Mouse (Mus musculus): ENCODE measurements around the gene Nxpe4. TPM values are rescaled to one million over a fixed set of nuclear protein-coding genes. Genes with fewer than 3 reads are reported as not detected.

The Nxpe4 gene
- polyA plus RNA-seq, 1 experiment = 4.7 TPM

DNA sequence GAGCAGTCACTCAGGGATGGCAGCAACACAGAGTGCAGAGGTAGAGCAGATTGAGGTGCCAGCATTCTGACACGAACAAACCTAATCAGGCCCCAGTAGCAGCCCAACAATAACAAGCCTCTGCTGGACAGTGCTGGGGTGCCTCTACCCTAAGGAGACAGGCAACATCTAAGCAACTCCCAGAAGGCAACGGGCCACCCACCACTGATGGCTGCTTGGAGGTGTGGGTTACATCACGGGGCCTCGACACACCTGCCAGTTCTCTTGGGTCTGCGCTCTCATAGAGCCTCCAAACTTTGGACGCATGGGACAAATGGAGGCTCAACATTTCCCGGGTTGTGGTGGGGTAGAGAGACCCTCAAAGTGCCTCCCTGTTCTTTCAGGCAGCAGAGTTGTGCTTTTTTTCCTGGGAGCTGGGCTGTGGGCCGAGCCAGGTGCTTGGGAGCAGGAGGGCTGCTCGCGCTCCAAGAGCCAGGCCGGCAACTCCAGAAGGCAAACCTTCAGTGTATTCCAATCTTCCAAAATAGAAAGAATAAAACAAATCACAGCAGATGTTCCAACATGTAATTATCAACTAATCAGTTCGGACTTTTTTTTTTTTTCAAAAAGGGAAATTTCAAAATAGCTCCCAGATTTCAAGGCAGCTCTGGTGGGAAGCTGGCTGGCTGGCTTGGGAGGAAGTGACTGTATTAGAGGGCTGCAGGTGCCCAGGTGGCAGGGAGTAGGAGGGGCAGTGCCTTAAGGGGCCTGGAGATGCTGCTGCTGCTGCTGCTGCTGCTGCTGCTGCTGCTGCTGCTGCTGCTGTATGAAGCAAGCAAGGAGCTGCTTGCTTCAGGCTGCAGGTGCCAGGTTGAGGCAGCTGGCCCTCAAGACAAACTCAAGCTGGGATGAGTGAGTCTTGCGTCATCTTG is 54.5 kb downstream of the Nxpe4 start:
- no peak for TF ChIP-seq GATA1 (IDR thresholded peaks at IDR 0.05; ENCODE audit: low read length)

DNA sequence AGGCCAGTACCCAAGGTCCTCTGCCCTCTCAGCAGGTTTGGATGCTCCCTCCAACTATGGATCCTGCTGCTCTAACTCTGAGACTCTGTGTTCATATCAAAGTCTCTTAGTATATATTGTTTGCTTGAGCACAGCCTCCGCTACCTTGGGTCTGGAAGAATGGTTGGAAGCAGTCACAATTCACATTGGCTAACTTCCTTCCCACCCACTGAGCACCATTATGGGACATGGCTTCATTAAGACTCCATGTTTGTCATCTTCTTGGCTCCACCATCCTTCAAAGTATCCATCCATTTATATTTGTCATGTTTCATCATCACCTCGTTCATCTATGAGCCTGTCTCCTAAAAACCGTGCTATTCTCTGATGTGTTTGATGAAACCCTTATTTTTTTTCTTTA is 68.9 kb downstream of the Nxpe4 start:
- no peak for TF ChIP-seq GATA1 (IDR thresholded peaks at IDR 0.05; ENCODE audit: low read length)

DNA sequence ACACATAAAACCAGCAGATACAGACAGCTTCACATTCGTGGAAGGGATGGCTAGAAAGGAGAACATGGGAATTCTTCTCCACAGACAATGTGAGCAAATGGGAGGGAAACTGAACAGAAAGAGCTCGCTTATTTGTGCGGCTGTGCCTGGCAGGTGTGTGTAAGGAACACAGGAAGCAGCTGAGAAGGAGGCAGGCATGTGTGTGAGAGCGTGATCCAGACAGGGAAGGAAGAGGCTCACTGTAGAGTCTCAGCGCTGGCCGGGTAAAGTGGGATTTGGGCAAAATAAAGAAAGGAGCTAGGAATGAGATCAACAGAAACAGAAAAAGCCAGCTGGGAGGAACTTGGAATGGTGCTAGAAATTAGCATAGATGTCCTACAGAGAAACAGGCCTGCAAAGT is 74.6 kb downstream of the Nxpe4 start:
- no peak for TF ChIP-seq GATA1 (IDR thresholded peaks at IDR 0.05; ENCODE audit: low read length)

DNA sequence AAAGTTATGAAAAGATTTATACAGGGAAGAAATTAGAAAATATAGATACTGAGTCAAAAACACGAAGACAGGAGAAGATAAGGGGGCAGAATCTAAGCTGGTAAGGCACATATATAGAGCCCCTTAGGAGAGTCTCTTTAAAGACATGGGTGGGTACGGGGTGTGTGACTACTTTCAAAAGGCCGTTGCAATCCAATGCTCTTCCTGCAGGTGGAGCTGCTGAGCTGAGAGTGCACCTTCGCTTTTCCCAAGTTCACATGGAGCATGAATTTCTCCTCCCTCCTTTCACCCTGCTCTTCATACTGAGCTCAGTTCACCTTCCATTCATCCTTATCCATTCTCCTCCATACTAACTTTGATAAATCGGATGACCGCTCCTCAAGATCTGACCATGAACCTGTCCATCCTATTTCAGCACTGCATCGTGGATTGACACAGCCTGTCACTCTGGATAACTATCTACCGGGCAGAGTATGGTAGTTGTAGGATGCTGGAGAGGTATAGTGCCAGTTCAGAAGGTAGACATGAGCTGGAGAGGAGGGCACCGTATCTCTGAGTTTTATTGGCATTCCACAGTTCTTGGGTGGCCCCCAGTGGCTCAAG is 76.4 kb downstream of the Nxpe4 start:
- TF ChIP-seq GATA1 (IDR thresholded peaks at IDR 0.05; ENCODE audit: low read length) = no peak

DNA sequence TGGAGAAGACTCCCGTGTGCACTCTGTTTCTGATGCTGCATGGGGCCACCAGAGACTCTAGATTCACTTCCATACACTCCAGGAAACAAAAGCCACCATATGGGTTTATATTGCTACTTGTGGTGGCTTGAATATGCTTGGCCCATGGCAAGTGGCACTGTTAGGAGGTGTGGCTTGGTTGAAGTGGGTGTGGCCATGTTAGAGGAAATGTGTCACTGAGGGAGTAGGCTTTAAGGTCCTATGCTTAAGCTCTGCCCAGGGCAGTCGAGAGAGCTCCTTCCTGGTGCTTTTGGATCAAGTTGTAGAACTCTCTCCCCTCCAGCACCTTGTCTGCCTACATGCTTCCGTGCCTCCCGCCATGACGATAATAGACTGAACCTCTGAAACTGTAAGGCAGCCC is 77.6 kb downstream of the Nxpe4 start:
- no peak for TF ChIP-seq GATA1 (IDR thresholded peaks at IDR 0.05; ENCODE audit: low read length)

DNA sequence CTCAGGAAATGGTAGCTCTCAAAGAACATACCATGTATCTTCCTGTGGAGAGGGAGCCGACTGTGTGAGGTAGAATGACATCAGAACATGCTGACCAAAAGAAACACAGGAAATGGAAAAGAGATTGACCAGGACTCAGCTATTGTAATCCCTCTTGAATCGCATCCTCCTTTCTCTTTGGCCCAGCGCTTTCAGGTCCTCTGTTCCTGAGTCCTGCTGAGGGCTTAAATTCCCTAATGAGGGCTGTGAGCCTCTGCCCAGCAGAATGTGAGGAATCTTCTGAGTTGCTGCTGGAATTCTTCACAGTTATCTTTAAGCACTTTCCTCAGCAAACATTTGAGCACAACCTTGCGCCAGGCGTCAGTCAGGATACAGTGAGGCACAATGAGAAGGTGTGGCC is 78.6 kb downstream of the Nxpe4 start:
- TF ChIP-seq GATA1 (IDR thresholded peaks at IDR 0.05; ENCODE audit: low read length) = no peak

DNA sequence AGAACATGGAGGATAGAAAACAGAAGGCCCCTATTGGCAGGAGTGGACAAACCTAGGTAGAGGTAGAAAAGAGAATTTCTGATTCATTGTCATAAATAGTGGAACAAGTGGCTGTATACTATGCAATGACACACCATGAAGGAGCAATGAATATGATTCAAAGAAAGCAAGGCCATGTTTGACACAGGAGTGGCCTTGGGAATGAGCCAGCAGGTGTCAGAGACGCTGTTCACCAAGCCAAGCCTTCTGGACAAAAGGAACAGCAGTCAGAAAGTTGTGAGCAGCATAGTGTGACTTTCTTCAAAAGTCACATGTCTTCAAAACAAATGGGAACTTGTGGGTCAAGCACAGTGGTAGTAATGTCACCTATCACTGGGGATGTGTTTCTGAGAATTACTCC is 80.0 kb downstream of the Nxpe4 start:
- no peak for TF ChIP-seq GATA1 (IDR thresholded peaks at IDR 0.05; ENCODE audit: low read length)

DNA sequence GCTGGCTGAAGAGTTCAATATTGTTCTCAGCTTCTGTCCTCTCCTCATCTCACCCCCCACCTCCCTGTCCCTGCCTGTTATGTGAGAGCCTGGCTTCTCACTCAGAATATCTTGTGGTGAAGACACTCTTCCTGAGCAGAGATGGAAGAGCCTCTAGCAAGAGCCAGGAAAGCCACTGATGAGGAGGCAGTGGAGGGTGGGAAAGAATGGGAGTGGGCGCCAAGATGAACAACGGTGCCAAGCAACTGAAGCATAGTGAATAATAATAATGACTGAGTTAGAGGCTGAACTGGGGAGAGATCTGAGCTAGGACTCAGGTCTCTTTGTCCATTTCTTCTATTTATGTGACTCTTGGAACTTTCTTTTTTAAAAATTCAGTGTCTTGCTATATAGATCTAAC is 80.9 kb downstream of the Nxpe4 start:
- TF ChIP-seq GATA1 (IDR thresholded peaks at IDR 0.05; ENCODE audit: low read length) = no peak

DNA sequence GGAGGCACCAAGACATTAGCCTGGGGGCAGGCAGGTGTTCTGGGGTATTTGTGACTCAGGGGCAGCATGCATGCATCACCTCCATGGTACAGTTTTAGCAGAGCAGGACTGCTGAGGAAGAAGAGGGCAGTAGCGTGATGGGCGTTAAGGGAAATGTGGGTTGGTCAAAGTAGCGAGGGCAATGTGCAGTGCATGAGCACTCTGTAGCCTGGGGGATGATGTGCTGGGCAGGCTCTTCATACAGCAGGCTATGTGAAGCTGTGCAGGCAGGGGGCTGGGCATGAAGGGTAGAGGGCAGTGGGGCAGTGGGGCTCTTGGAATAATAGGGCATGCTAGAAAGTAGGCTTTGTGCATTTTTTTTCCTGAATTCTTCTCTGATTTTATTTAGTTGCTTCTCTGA is 82.4 kb downstream of the Nxpe4 start:
- no peak for TF ChIP-seq GATA1 (IDR thresholded peaks at IDR 0.05; ENCODE audit: low read length)

DNA sequence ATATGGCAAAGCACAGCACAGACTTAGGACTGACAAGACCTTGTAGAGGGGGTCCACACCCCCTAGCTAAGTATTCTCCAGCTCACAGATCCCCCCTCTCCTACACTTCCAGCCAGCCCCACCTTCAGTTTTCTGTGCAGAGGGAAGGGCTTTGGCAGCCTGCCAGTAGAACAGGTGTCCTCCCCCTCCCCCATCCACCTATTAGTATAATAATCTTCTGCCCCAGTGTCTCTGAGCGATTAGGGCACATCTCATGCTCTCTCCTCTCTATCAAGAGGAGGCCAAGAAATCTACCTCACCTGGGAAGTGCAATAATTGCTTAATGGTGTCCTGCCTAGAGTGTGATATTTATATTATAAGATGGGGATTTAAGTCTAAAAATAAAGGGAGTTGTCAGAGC is 83.7 kb downstream of the Nxpe4 start:
- no peak for TF ChIP-seq GATA1 (IDR thresholded peaks at IDR 0.05; ENCODE audit: low read length)

DNA sequence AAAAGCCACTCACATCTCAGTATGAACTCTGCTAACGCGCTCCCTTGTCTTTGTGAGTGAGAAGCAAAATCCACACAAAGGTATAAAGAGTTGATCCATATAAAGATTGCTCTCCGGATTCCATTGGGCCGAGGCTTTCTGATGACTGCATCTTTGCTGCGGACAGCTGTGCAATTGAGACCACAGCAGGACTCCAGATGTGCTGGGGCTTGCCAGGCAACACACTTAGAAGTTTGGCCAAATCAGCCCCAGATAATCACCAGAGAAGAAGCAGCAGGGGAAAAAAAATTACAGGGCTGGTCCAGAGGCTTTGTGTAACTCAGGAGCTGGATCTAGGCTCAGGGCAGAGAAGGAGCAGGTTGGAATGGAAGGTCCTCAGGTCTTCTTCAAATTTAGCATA is 85.5 kb downstream of the Nxpe4 start:
- no peak for TF ChIP-seq GATA1 (IDR thresholded peaks at IDR 0.05; ENCODE audit: low read length)

DNA sequence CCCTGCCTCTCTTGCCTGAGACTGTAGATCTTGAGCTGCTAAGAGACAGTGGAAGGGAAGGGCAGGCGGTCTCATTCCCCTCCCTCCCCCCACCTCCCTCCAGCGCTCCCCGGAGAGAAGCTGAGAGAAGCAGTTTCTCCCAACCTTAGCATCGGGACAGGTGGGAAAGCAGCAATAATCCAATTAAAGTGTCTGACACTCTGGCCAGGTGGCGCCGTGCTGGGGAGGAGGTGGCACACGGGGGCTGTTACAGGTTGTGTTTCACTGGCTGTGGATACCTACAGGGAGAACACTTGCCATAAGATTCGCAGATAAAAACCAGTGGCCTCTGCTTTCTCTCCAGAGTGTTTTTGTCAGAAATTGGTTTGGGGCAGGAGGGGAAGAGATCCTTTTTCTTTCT is 90.4 kb downstream of the Nxpe4 start:
- TF ChIP-seq GATA1 (IDR thresholded peaks at IDR 0.05; ENCODE audit: low read length) = no peak

DNA sequence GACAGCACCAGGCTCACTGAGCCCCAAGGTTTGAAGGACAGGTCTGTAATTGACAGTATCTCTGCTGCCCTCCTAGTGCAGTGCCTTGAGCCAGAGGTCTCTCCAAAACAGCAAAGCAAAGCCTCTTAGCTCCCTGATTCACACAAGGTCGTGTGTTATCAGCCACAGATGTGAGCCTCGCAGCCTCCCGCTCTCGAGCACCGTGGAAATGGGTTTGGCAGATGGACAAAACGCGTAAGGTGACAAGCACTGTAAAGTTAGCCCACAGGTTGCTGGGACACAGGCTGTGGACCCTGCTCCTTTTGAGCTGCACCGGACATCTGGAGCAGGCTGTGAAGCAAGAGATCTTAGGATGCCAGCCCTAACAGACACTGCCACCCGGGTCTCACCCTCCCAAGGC is 95.2 kb downstream of the Nxpe4 start:
- TF ChIP-seq GATA1 (IDR thresholded peaks at IDR 0.05; ENCODE audit: low read length) = no peak

DNA sequence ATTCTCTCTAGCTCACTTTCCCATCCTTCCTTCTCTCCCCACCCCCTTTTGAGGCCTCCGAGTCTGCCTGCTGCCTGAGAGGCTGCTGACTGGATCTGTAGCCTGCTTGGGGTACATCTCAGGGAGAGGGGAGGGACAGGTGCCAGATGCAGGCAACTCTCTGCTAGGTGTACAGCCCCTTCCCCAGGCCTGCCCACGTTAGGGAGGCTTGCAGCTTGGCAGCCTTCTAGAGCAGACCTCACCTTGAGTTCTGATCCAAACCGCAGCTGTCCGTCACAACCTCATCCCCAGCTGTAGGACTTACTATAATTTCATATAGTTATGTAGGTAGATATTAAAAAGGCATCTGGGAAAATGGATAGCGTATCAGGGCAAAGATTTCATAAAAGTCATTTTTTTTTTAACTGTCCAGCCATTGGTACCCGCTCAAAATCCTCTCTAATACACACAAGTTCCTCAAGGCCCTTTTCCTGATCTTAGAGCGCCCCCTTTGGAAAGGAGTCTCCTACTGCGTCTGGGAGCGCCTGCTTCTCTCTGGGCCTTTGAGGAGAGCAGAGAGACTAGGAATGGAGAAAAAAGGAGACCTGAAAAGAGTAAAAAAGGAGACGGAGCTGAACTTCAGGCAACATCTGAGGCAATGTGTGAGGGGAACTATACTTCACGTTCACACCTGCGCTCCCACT is 96.1 kb downstream of the Nxpe4 start:
- TF ChIP-seq GATA1 (IDR thresholded peaks at IDR 0.05; ENCODE audit: low read length) = no peak

DNA sequence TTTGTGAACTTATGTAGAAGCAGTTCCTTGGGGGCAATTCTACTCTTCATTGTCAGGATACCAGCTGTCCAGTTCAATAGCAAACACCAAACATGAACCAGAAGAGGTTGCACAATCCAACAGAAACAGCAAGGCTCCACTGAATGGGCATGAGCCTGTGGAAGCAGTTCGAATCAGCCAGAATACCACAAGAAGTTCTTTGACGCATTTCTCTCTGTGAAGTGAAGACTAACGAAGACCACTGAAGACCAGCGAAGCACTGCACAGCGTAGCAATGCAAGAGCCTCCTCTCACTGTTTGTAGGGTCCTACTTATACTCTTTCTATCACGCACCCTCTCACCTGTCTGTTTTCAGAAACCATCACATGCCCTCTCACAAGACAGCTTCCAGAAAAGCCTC is 102.8 kb downstream of the Nxpe4 start:
- no peak for TF ChIP-seq GATA1 (IDR thresholded peaks at IDR 0.05; ENCODE audit: low read length)

DNA sequence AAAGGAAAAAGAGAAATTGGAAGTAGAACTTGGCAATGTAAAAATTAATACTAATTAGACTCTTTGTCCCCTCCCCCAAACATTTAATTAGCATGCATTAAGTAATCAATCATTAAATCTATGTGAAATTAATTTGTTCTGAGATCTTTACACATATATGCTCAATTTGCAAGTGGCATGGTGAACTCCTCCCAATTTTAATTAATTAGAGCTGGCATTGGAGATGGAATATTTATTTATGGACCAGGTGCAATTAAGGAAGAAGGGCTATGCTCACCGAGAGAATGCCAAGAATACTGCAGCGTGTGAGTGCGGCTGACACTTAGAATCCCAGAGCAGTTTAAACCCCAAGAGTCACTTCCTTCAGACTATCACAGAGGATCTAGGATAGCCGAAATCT is 103.7 kb downstream of the Nxpe4 start:
- no peak for TF ChIP-seq GATA1 (IDR thresholded peaks at IDR 0.05; ENCODE audit: low read length)
